Mouse (Mus musculus): Measurements from ENCODE around the gene Aloxe3.

DNA sequence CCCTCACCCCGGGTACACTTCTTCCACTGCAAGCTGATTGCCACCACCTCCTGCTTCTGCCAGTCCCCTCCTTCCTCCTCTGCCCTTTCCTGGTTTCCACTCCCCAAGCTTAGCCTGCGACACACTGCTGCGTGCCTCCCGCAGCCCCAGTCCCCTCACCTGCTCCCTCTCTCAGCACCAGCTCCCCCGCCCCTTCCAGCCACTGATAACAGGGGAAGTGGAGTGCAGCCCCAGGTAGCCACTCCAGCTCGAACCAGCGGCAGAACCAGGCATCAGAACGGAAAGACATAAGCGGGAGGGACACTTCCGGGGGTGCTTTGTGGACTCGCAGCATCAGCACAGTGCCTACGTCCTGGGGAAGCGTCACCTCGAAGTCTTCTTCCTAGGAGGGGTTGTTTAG, 71.5 kb downstream of the Aloxe3 start:
- TF ChIP-seq GATA1 (IDR thresholded peaks at IDR 0.05; ENCODE audit: low read depth, low read length) (no peak), RAD21 (IDR thresholded peaks at IDR 0.05; ENCODE audit: low read depth, low read length) (no peak), POLR2A (IDR thresholded peaks at IDR 0.05; ENCODE audit: control insufficient read depth in 1 of 2, insufficient read depth in 1 of 2, low read depth in 1 of 2, low read length in 2 of 2, poor library complexity in 1 of 2) (no peak), EP300 (IDR thresholded peaks at IDR 0.05; ENCODE audit: low read depth in 1 of 2, low read length in 2 of 2) (no peak), NELFE (IDR thresholded peaks at IDR 0.05; ENCODE audit: low read depth, low read length) (no peak), TAL1 (IDR thresholded peaks at IDR 0.05; ENCODE audit: low read length) (no peak), CTCF (IDR thresholded peaks at IDR 0.05 in 2 of 3, conservative IDR thresholded peaks at IDR 0.05 in 1 of 3; ENCODE audit: control insufficient read depth in 1 of 3, insufficient read depth in 1 of 3, low read depth in 2 of 3, low read length in 3 of 3, poor library complexity in 1 of 3, severe bottlenecking in 1 of 3) (no peak), POLR2AphosphoS2 (IDR thresholded peaks at IDR 0.05; ENCODE audit: low read length) (no peak)
